Mouse (Mus musculus) bone marrow macrophage, adult 2 months (primary cell): ENCODE measurements around the gene Sh3bp1.

Experiments
- CTCF ChIP-seq: IDR thresholded peaks from 2 replicates; pipeline ENCODE4 v1.5.1; 2012; ENCODE audit warnings: low read depth, mild to moderate bottlenecking, low read length, moderate library complexity
- POLR2A ChIP-seq: IDR thresholded peaks from 2 replicates; pipeline ENCODE4 v1.6.1; 2012; ENCODE audit warnings: mild to moderate bottlenecking, low read depth, low read length, borderline replicate concordance

GRCm38 (mm10) chr15:78937311-78937710 is 37.7 kb downstream of the Sh3bp1 start:
- TF ChIP-seq CTCF = no peak
- no peak for TF ChIP-seq POLR2A
